Mouse (Mus musculus) cerebellum, adult (tissue): ENCODE results near the gene Esd.

Source experiments
- ATAC-seq: cut with Nextera tagmentation; 2 replicates; pipeline ENCODE4 v1.9.2; 2017; ENCODE audit warnings: mild to moderate bottlenecking, moderate library complexity, mixed read lengths; ENCODE audit not compliant: insufficient number of reproducible peaks, low FRiP score, low TSS enrichment

Esd gene

GRCm38 (mm10) chr14:74790535-74790934 lies 58.4 kb downstream of the Esd start:
- ATAC-seq: no peak

DNA sequence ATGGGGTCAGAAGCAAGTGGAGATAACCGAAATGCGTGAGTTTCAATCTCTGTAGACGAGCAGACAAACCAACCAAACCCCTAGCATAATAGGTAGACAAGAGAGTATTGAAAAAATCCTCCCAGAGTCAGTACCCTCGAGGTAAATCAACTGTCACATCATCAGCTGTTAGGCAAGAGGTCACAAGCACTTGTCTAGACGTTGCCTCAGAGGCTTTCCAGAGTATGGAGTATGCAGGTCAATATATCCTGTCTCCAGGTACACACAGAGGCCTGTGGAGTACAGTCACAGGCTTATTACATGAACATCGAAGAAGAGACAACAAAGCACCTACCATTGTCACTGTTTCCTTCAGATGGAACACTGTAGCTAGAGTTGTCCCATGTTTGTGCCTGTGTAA lies 60.7 kb downstream of the Esd start:
- ATAC-seq: no peak

DNA sequence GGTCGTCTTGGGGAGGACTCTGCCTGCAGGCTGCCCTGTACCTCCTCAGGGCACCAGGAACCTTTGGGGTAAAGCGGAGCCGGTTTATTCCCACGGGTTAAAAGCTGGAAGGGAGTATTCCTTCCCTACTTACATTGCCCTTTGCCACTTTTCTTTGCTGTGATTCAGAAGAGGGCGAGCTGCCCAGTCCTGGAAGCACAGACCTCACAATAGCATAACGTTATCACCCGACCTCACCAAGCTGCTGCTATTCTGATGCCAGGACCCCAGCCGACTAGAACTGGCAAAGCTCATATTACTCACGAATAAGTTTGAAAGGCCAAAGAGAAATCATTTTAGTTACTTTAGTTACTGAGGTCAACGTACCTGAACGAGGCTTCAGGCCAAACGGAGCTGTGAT lies 62.8 kb downstream of the Esd start:
- no peak for ATAC-seq

DNA sequence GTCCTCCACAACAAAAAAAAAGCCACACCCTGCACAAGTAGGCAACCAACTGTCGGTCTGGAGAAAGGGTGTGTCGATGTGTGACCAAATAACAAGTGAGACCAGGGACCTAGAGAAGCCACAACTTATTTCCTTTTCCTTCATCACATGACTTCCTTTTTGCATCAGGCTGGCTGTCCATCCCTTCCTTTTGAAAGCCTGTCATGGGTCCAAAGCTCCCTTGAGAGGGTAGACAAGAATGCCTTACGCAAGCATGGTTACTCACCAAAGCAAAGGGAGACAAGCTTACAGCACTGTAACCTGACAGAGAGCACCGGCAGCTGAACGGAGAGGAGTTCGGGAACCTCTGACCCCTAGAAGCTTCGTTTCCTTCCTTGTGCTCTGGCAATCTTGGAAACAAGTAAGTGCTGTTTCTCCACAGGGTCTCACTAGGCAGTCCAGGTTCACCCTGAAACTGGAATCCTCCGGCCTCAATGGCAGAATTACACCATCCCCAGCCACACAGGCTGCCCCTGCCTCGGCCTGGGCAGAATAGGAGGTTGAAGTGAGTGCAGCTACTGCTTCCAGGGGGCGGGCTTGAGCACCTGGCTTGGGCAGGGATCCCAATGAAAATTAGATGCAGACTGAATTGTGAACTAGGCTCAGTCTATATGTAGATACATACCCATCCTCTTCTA lies 65.4 kb downstream of the Esd start:
- ATAC-seq: 0 out of 2 replicates have a peak, but pooled peaks have one; percentile 21

- no peak for ATAC-seq
Observed at GRCm38 (mm10) chr14:74798063-74798890, 66.2 kb downstream of the Esd start.
